Mouse (Mus musculus) neural tube, embryonic 11.5 days (tissue): Measurements from ENCODE around the gene Nrp1. TPM values are rescaled to one million over a fixed set of nuclear protein-coding genes. Genes with fewer than 3 reads are reported as not detected.

Source experiments
- ATAC-seq: fragments of 200-750 bp; cut with Nextera tagmentation; 2 replicates; pipeline ENCODE4 v1.8.0; 2017; ENCODE audit warnings: moderate number of reproducible peaks, mild to moderate bottlenecking, moderate TSS enrichment, moderate library complexity; ENCODE audit not compliant: insufficient read depth, low FRiP score, low TSS enrichment
- DNase-seq: peaks from one replicate; pipeline ENCODE4 v3.0.0-alpha.2; 2015; ENCODE audit warnings: low spot score
- H3K27ac ChIP-seq: fragments of 300-500 bp; sonication (generic); 2 replicates; pipeline ENCODE4 v1.5.1; 2014; ENCODE audit warnings: low read depth, mild to moderate bottlenecking, low read length
- H3K27me3 ChIP-seq: fragments of 300-500 bp; sonication (generic); 2 replicates; pipeline ENCODE4 v1.6.1; 2014; ENCODE audit warnings: mild to moderate bottlenecking, low read length, mixed read lengths; ENCODE audit not compliant: control insufficient read depth, insufficient read depth
- H3K36me3 ChIP-seq: fragments of 300-500 bp; sonication (generic); 2 replicates; pipeline ENCODE4 v1.6.1; 2014; ENCODE audit warnings: mild to moderate bottlenecking, low read length, moderate library complexity, mixed read lengths; ENCODE audit not compliant: control insufficient read depth, insufficient read depth
- H3K4me1 ChIP-seq: fragments of 300-500 bp; sonication (generic); 2 replicates; pipeline ENCODE4 v1.6.1; 2014; ENCODE audit warnings: low read length, mixed read lengths; ENCODE audit not compliant: control insufficient read depth, insufficient read depth
- H3K4me2 ChIP-seq: fragments of 300-500 bp; sonication (generic); 2 replicates; pipeline ENCODE4 v1.6.1; 2014; ENCODE audit warnings: low read depth, mild to moderate bottlenecking, moderate library complexity
- H3K4me3 ChIP-seq: fragments of 300-500 bp; sonication (generic); 2 replicates; pipeline ENCODE4 v1.5.1; 2014; ENCODE audit warnings: low read depth, low read length
- H3K9ac ChIP-seq: fragments of 300-500 bp; sonication (generic); 2 replicates; pipeline ENCODE4 v1.6.1; 2014; ENCODE audit warnings: mild to moderate bottlenecking, low read length
- H3K9me3 ChIP-seq: fragments of 300-500 bp; sonication (generic); 2 replicates; pipeline ENCODE4 v1.6.1; 2016; ENCODE audit warnings: low read length; ENCODE audit not compliant: control insufficient read depth
- WGBS: fragments of 180-500 bp; shearing (Covaris S2); extraction: QIAGEN DNeasy Blood & Tissue Kit; methylation state at CpG from one replicate; pipeline ENCODE4 v1.1.7; 2014; 5-methylcytosine and 5-hydroxymethylcytosine counted together
- polyA plus RNA-seq: library from polyadenylated mRNA; unstranded; fragments of >200 nt; fragmentation: Nextera tagmentation; extraction: Ambion mirVana; gene quantifications from 2 replicates; pipeline ENCODE4 v1.2.1, GENCODE M21; 2014

Gene Nrp1
- polyA plus RNA-seq, 1 experiment from 2014 or later = 84.3 TPM

DNA sequence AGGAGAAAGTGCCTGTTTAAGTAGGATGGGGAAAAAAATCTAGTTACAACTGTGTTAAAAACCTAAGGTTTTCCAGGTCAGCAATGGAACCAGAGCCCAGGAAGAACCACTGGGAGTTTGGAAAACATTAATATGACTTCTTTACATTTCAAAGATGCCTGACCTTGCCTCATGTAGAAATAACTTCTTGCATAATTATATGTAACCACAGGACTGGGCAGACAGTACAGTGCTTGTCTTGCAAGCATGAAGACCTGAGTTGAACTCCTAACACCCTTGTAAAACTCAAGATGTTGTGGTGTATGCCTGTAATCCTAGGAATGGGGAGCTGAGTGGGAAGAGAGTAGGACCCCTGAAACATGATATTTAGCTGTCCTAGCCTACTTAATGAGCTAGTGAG is 61.6 kb downstream of the Nrp1 start:
- DNase-seq (no peak), ATAC-seq (no peak)
- no peaks in the 10 kb centered on the region for H3K36me3 ChIP-seq
- H3K4me2 ChIP-seq = no peak overlapping the region
- peaks cover 19% of the 10 kb centered on the region for H3K4me1 ChIP-seq
- no peak overlapping the region for H3K4me3 ChIP-seq
- no peak overlapping the region for H3K9ac ChIP-seq
- no peaks in the 10 kb centered on the region for H3K9me3 ChIP-seq
- no peak overlapping the region for H3K27ac ChIP-seq
- H3K27me3 ChIP-seq = no peaks in the 10 kb centered on the region

GRCm38 (mm10) chr8:128420402-128420801 is 62.0 kb downstream of the Nrp1 start:
- H3K27ac ChIP-seq = no peak overlapping the region
- no peaks in the 10 kb centered on the region for H3K27me3 ChIP-seq
- H3K9me3 ChIP-seq = no peaks in the 10 kb centered on the region
- ATAC-seq (no peak), DNase-seq (no peak)
- no peak overlapping the region for H3K9ac ChIP-seq
- peaks cover 19% of the 10 kb centered on the region for H3K4me1 ChIP-seq
- H3K36me3 ChIP-seq = no peaks in the 10 kb centered on the region
- no peak overlapping the region for H3K4me3 ChIP-seq
- 97% methylated on average over 1 of the region's 1 CpGs for WGBS
- H3K4me2 ChIP-seq = no peak overlapping the region

- Histone ChIP-seq H3K4me1 (no peaks in the 10 kb centered on the region; the same call in 1 of the 2 replicates), H3K27me3 (no peaks in the 10 kb centered on the region), H3K36me3 (no peaks in the 10 kb centered on the region), H3K4me3 (no peak overlapping the region), H3K9ac (no peak overlapping the region), H3K9me3 (no peaks in the 10 kb centered on the region), H3K27ac (no peak overlapping the region), H3K4me2 (no peak overlapping the region)
- DNase-seq = no peak
- ATAC-seq = no peak
These were observed 65.4 kb downstream of the Nrp1 start for GRCm38 (mm10) chr8:128423813-128424212.

- H3K36me3 ChIP-seq = no peaks in the 10 kb centered on the region
- no peak overlapping the region for H3K9ac ChIP-seq
- H3K4me3 ChIP-seq = no peak overlapping the region
- 43% methylated on average over 7 of the region's 7 CpGs for WGBS
- H3K27me3 ChIP-seq = no peaks in the 10 kb centered on the region
- no peaks in the 10 kb centered on the region for H3K4me1 ChIP-seq
- no peak overlapping the region for H3K27ac ChIP-seq
- DNase-seq = no peak
- H3K9me3 ChIP-seq = no peaks in the 10 kb centered on the region
- ATAC-seq = no peak
- H3K4me2 ChIP-seq = no peak overlapping the region
These were observed 66.4 kb downstream of the Nrp1 start for GRCm38 (mm10) chr8:128424626-128425333.

- Histone ChIP-seq H3K36me3 (no peaks in the 10 kb centered on the region), H3K9ac (no peak overlapping the region), H3K4me3 (no peak overlapping the region), H3K4me1 (no peaks in the 10 kb centered on the region), H3K4me2 (no peak overlapping the region), H3K9me3 (no peaks in the 10 kb centered on the region), H3K27me3 (no peaks in the 10 kb centered on the region), H3K27ac (no peak overlapping the region)
- no peak for DNase-seq
- no peak for ATAC-seq
- WGBS = 87% methylated on average over 3 of the region's 3 CpGs
These were observed 68.7 kb downstream of the Nrp1 start for GRCm38 (mm10) chr8:128427071-128427470.

DNA sequence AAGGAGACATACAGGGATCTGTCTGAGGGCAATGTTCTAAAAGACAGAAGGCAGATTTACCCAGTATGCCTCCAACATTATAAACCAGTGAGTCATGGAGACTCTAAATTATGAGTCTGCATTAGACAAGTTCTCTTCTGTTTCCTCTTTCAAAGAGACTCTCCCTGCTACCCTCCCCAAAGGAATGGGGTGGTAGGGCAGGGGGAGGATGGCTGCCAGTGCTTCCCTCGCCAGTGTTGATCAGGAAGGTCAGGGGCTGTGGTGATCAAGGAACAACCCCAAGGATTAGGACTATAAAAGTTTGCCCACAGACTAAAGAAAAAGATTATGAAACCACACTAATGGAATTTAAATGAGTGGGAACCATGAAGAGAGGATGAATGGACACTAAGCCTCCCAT is 70.6 kb downstream of the Nrp1 start:
- DNase-seq = no peak
- Histone ChIP-seq H3K9me3 (no peaks in the 10 kb centered on the region), H3K4me1 (no peaks in the 10 kb centered on the region), H3K4me2 (no peak overlapping the region), H3K4me3 (no peak overlapping the region), H3K36me3 (peaks cover 2% of the 10 kb centered on the region), H3K27ac (no peak overlapping the region), H3K9ac (no peak overlapping the region), H3K27me3 (no peaks in the 10 kb centered on the region)
- WGBS = 68% methylated on average over 1 of the region's 1 CpGs
- ATAC-seq = no peak

DNA sequence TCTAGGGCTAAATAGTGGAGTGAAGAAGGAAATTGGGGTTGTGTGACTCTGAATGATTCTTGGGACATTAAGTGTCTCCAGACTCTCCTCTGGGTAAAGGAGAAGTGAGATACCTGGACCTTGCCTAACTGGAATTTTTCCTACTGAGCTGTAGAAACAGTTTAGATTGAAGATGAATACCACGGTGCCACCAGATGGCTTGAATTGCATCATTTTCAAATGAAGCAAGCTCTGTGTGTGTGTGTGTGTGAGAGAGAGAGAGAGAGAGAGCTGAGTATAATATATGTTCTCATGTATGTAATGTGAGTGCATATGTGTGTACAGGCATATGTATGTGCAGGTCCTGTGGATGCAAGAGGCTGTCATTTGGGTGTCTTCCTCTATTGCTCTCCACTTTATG is 72.7 kb downstream of the Nrp1 start:
- WGBS = 88% methylated on average over 1 of the region's 1 CpGs
- DNase-seq (no peak), ATAC-seq (no peak)
- no peak overlapping the region for H3K4me3 ChIP-seq
- no peaks in the 10 kb centered on the region for H3K4me1 ChIP-seq
- no peak overlapping the region for H3K4me2 ChIP-seq
- peaks cover 2% of the 10 kb centered on the region for H3K36me3 ChIP-seq
- no peaks in the 10 kb centered on the region for H3K27me3 ChIP-seq
- H3K27ac ChIP-seq = no peak overlapping the region
- no peak overlapping the region for H3K9ac ChIP-seq
- H3K9me3 ChIP-seq = no peaks in the 10 kb centered on the region

DNA sequence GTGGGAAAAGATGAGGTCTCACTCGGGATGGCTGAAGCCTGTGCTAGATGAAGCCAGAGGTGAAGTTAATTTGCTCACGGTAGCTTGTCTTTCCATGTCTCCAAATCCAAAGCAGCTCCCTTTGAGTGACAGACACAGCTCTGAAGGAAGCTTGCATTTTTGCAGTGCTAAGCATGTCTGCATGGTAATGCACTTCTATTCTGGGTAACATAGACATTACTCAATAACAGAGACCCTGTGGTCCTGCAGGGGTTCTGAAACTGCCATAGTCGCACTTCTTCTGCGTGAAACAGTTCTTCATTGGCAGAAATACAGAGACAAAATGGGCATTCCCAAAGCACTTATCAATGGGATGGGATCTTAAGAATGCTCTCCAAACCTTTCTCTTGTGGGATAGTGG is 77.3 kb downstream of the Nrp1 start:
- ATAC-seq = no peak

DNA sequence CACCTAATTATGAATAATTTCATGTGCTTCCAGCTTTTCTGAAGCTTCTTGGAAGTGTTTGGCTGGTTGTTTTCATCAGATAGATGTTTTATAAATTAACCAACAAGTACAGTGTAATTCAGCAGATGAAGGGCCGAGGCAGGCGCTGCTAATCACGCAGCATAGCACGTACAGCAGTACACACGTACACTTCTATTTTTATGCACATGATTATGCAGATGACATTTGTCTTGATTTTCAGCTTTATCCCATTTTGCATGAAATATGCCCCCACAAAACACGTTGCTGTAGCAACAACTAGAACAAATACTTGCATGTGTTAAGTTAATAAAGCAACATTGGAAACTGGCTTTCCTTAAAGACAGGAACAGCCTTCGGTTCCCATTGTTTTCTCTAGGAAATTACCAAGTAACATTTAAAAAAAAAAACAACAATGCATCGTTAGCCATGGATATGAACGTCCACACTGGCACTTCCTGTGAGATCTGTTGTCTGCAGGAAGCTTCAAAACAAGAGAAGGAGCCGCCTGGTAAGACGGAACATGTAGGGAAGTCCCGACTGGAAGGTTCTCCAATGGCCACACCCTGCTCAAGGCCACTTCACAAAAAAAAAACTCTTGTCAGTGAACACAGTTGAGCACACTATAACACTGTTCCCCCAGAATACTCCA is 78.9 kb downstream of the Nrp1 start:
- no peak for DNase-seq
- H3K4me2 ChIP-seq = no peak overlapping the region
- no peak overlapping the region for H3K9ac ChIP-seq
- WGBS = 86% methylated on average over 12 of the region's 12 CpGs
- no peak for ATAC-seq
- H3K9me3 ChIP-seq = no peaks in the 10 kb centered on the region
- H3K27ac ChIP-seq = no peak overlapping the region
- no peaks in the 10 kb centered on the region for H3K27me3 ChIP-seq
- peaks cover 2% of the 10 kb centered on the region for H3K36me3 ChIP-seq
- H3K4me1 ChIP-seq = no peaks in the 10 kb centered on the region
- no peak overlapping the region for H3K4me3 ChIP-seq

More for the DNA sequence above, 77.3 kb downstream of the Nrp1 start:
- Histone ChIP-seq H3K27me3 (no peaks in the 10 kb centered on the region), H3K4me3 (no peak overlapping the region), H3K36me3 (peaks cover 2% of the 10 kb centered on the region), H3K4me1 (no peaks in the 10 kb centered on the region), H3K9ac (no peak overlapping the region), H3K9me3 (no peaks in the 10 kb centered on the region), H3K4me2 (no peak overlapping the region), H3K27ac (no peak overlapping the region)
- 90% methylated on average over 4 of the region's 4 CpGs for WGBS
- DNase-seq = no peak
